Mouse (Mus musculus) gastrocnemius, postnatal 10 days (tissue): ENCODE measurements around the gene A1bg. TPM values are rescaled to one million over a fixed set of nuclear protein-coding genes. Genes with fewer than 3 reads are reported as not detected.

Source experiments
- DNase-seq: peaks from one replicate; pipeline ENCODE4 v3.0.0; 2021; ENCODE audit warnings: mixed read lengths
- long read RNA-seq, 2 experiments: library from polyadenylated mRNA; stranded (forward); transcript quantifications; one replicate each; pipeline ENCODE4 v2.0.0; 2021
- total RNA-seq, 2 experiments: library from RNA; stranded (reverse); gene quantifications; 2 replicates each; pipeline ENCODE4 v1.2.3; 2021

A1bg gene
- total RNA-seq, result not detected
- long read RNA-seq, experiment 1, result 0 reads
- long read RNA-seq, experiment 2, result 0 reads

DNA sequence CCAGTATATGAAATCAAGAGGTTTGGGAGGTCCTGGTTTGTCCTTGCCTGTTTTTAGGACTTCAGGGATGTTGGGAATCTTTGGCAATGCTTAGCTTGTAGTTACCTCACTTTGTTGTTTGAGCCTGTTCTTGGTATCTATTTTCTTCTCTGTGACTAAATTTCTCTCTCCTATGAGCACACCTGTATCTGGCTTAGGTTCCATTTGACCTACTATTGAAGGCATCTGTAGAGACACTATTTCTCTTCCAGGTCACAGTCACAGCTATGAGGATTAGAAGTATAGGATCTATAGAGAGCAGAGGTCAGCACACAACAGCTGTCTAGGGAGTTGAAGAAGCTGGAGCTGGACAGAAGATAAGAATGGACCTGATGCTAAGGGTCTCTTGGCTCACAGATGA is at the start of gene A1bg:
Gene A1bg (minus strand): TSS at position 101 of the 400 bp plus-strand sequence.
- no peak for DNase-seq

DNA sequence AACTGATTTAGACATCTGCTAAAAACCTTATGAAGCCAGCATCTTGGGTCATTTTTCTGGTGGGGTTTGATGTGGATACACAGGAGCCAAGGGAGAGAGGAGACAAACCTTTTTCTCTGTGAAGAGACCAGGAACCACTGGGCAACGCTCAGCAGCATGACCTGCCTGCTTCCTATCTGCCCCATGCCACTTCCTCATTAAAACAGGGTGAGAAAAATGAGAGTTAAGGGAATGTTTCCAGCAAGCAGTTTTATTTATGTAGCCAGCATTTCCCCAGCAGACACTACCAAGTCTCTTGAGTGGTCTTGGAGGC is 45.7 kb upstream of the A1bg start:
- DNase-seq, result no peak

DNA sequence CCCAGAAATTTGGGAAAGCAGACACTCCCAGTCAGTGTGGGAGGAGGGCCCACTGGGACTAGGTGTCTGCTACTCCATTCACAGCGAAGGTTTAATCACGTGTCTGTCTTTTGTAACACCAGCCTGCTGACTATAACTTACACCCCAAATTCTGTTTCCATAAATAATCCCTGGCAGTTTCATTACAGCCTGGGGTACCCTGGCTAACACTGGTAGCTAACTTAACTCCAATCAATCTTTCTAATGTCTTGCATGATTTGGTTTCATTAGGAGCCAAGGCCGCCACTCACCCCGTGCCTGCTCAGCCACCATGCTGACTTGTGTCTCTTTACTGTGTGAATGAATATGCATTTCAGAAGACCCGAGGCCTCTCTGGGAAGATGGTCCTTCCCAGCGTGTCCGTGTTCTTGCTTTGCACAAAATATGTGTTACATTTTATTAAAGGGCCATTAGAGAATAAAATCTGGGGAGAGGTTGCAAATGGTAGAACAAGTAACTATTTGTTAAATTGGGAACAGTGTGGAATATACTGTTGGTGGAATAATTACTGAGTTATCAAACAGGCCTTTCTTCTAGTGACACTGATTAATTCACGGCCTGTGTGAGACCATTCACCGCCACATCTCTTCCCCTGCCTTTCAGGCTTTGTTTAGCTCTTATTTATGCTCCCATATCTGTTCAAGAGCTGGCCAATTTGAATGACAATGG is 45.2 kb upstream of the A1bg start:
- no peak for DNase-seq

DNA sequence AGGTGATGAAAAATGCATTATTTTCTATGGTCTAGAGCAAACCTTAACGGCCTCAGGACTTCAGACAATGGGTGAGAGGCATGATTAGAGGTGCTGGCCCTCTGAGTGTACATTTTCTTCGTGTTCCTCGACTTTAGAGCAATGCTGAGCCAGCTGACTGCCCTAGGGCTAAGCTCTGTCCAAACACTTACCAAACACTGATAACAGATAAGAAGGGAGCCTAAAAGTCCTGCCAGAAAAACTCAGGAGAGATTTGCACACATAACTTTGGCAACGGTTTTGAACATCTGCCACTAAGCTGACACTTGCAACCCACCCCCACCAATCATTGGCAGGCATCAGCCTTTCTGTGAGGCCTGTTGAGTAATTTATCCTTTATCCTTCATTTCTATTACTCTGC is 2.9 kb upstream of the A1bg start:
- no peak for DNase-seq

DNA sequence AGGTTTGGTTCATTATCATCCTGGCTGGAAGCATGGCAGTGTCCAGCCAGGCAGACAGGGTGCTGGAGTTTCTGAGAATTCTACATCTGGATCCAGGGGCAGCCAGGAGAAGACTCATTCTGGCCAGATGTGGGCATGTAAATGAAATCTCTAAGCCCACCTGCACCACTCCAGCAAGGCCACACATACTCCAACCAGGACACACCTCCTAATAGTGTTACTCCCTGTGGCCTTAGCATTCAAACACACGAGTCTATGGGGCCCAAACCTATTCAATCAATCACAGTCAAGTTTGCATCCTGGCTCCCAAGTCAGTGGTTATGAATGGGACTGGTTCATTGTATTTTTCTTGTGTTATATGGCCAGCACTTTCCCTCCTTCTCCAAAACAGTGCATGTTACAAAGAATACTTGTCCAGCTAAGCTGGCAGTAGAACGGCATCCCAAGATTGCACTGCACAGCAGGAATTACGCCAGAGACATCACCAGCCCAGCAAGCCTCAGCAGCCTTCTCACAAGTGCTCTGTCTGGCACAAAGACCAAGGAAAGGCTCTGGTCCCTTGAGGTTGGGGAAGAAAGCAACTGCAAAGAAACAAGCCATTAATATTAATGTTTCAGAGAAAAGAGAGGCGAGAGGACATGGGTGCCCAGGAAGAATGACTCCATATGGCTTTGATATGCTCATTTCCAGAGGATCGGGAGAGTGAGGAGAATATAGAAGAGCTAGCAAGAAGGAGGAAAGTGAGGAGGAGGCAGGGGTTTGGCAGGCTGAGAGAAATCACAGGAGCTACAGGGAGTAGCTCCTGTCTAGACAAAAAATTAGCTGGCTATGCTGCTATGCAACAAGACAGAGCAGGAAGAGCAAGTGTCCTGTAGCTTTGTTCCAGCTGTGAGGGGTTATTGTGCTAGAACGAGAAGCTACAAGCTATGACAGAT is 18.8 kb downstream of the A1bg start:
- no peak for DNase-seq

DNA sequence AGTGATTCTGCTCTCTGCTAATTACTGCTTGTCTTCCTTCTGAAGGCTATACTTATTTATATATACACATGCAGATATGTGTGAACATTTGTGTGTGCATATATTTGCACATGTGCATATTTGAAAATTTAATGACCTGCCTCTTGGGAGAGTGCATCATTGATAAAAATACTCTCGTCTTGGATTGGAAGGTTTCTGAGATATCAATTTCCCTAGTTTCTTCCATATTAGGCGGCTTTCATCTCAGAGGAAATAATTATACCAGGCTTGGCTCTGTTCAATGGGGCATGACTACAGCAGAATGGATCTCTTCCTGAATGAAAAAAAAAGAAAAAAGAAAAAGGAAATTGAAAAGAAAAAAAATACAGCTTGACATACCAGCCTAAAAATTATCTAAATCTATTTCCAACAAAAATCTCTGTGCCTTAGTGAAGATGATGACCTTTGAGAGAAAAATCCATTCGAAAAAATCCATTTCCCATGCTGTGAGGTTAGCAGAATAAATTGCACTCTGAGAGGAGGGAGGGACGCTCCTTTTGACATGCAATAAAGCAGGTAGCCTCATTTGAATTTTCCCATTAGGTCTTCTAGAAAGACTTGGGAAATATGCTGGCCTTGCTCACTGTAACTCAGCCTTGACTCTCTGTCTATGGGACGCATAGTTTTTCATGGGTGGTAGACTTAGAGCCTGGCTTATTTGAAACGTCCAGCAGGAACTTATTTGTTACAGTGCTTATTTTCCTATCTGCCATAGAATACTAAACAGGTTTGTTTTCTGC is 24.4 kb downstream of the A1bg start:
- DNase-seq, result no peak

DNA sequence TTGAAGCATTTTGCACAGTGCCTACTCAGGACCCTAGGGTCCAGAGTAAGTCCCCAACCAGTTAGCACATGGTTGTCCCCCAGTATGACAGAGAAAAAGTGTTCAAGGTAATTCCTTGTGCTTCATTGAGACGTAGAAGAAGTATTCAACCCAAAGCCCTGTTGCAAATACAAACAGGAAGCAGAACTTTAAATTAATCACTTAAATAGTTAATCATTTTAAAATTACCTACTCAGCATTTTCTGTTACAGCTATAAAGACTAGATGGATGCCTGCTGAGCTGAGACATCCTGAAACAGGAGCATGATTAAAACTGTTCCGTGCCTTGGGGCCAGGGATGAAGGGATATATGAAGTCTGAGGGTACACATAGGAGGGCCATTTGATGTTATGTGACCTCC is 26.8 kb downstream of the A1bg start:
- no peak for DNase-seq

DNA sequence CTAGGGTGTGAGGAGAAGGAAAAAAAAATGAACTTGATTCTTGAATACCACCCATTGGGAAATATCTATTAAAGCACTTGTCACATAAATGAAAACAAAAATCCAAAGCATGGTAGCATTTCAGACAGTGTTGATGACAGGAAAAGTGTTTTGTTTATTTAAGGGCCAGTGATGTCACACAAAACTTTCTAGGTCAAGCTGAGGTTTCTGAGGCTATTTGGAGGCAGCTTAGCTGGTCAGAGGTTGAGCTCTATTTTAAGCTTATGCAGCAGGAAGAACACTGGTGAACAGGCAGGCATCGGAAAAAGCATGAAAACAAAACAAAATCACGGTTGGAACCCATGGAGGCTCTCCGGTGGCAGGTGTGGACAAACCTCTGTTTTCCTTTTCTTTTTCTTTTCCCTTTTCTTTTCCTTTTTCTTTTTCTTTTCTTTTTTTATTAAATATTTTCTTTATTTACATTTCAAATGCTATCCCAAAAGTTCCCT is 29.8 kb downstream of the A1bg start:
- no peak for DNase-seq

DNA sequence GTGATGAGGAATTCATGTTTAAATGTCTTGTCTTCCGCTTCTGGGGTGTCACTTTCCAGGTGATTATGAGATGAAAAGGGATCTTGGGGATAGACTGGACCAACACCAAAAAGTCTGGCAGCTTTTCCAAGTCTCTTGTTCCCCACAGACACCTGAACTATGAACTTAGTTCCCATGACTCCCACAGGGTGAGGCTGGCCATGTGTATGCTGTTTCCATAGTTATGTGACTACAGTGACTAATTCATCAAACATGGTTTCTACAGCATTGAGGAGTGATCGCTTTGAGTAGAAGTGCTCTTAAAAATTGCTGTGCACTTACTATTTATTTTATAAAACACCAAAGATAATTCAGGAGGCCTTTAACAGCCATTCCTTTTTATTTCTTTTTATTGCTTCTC is 34.1 kb downstream of the A1bg start:
- no peak for DNase-seq

DNA sequence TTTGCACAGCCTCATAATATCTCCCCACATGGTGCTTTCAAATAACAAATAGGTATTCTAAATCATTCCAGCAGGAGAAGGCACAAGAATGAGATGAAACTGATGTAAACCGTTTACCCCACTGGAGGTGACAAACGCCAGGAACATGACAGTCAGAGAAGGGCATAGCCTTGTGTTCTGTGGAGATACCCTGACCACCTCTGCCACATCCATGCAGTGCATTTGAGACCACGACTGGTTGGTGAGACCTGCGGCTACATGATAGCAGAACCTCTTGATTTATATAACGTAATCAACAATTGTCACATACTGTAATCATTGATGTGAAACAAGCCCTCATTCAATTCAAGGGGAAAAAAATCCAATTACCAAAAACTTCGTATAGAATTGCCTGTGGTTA is 47.1 kb downstream of the A1bg start:
- no peak for DNase-seq

DNA sequence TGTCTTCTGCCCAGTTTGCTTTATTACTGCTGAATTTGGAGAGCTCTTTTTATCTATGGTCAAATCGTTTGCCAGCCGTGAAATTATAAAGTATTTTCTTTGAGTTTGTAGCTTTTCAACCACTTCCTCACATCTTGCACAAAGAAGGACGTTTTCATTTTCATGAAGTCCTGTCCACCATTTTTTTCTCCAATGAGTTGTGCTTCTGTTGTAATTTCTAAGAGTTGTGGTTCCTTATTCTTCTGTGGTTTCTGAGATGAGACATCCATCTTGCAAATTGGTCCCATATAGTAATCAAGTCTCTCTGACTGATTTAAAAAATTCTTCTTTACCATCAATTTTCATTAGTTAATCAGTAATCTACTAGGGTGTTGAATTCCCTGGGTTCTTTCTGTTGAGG is 60.4 kb downstream of the A1bg start:
- no peak for DNase-seq

DNA sequence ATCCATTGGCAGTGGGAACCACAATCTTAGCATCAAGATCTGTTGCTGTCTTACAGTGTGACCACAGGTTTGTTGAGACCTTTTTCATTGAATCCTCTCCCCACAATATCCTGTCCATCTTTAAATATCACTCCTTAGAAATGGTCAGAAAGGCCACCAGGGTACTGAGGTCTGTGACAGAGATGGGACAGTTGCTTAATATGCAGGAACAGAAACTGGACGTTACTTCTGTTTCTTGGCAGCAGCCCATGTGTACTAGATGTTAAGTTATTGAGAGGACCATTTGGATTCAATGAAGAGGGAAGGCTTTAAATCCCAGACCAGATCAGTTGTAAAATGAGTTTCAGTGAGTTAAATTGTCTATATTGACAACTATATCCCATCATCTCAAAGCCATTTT is 67.7 kb downstream of the A1bg start:
- no peak for DNase-seq

DNA sequence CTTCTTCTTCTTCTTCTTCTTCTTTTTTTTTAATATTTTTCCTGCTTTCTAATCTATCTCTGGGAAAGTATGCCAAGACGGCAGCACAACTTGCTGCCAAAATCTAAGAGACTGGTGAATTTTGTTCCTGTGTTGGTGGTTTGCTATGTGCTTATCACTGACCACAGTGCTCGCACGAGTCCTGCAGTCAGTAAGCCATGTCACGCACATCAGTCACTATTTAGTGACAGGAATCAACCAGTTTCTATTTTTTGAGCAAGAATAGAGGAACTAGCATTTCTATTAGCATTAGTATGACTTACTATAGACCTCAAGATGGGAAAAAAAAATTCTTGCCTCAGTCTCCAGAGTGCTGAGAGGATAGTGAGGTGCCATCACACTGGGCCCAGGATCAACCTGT is 68.7 kb downstream of the A1bg start:
- DNase-seq, result no peak

DNA sequence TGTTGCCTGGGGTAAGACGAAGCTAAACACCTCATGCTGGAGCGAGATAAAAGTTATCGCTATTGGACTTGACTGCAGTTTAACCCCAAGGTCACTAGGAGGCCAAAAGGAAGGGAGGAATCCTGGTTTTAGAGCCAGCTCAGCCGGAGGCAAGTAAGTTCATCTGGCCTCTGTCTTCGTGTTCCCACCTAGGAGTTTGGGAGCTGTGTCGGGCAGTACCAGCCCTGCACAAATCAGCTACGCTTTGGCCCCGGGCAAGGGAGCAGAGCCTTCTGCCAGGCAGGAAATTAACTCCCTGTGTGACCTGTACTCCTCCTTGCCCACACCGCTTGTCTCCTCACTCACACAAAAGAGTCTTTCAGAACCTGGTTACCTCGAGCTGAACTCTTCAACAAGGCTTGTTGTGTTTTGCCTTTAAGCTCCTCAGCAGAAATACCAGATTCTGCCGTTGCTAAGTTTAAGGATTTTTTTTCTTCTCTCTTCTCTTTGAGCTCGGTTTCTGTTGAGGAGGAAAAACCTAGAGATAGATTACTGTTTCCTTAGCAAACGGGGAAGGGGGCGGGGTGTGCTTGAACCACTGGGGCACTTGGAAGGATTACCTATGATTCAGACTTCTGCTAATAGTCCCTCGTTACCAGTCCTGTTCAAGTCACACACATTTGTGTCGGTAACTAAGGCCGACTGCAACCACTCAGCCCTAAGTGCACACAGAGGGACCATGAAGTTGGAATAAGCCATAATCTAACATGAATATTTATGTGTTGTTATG is 69.4 kb downstream of the A1bg start, which contains the start of gene Fam84b:
Gene Fam84b (minus strand): TSS at position 548 of the 769 bp plus-strand sequence.
- no peak for DNase-seq

DNA sequence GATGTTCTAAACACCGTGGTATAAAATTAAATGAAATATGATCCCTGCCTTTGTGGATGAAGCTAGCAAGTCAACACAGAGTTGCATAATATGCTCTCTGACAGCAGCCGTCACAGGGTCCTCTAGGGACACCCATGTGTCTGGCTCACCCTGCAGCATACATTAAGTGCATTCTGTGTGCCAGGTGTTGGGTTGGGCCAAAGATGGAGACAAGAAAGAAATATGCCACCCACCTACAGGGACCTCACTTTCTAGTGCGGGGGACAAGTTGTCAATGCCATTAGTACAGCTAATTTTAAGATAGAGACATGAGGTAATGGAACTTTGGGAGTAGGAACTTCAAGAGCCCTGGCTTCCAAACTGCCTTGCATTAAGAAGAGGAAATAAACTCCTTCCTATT is 74.2 kb downstream of the A1bg start:
- no peak for DNase-seq

Other genes starting within 250 kb of the A1bg start
- 1 to 10 TPM; 3.0 to 4.0 TPM for gene Fam84b, start 69.2 kb downstream of the A1bg start, total RNA-seq